Mouse (Mus musculus) heart, embryonic 14.5 days (tissue): ENCODE results near the gene Gm12184. TPM values are rescaled to one million over a fixed set of nuclear protein-coding genes. Genes with fewer than 3 reads are reported as not detected.
A peak's percentile ranks its signal among the peaks of the same experiment; 100 is the strongest.

Source experiments
- ATAC-seq: fragments of 200-750 bp; cut with Nextera tagmentation; 2 replicates; pipeline ENCODE4 v1.8.0; 2017; ENCODE audit warnings: low read depth, moderate TSS enrichment; ENCODE audit not compliant: insufficient number of reproducible peaks, insufficient read depth, low FRiP score
- H3K27ac ChIP-seq, 2 experiments: fragments of 200-500 bp in 1 of 2; fragments of 300-500 bp in 1 of 2; sonication (generic) in 1 of 2; replicated peaks in 1 of 2; 2 replicates each; pipeline ENCODE4 v1.5.1; 2012 to 2014; ENCODE audit warnings: low read depth in 2 of 2, low read length in 2 of 2, control low read depth in 1 of 2, mild to moderate bottlenecking in 1 of 2, mixed read lengths in 1 of 2; ENCODE audit not compliant: control insufficient read depth in 1 of 2, insufficient read depth in 1 of 2
- H3K27me3 ChIP-seq: fragments of 300-500 bp; sonication (generic); 2 replicates; pipeline ENCODE4 v1.6.1; 2014; ENCODE audit warnings: mild to moderate bottlenecking, low read length, control low read depth; ENCODE audit not compliant: control insufficient read depth, insufficient read depth
- H3K36me3 ChIP-seq: fragments of 300-500 bp; sonication (generic); 2 replicates; pipeline ENCODE4 v1.6.1; 2014; ENCODE audit warnings: mild to moderate bottlenecking, control low read depth, low read length, mixed read lengths; ENCODE audit not compliant: control insufficient read depth, insufficient read depth
- H3K4me1 ChIP-seq, 2 experiments: fragments of 200-500 bp in 1 of 2; fragments of 300-500 bp in 1 of 2; sonication (generic) in 1 of 2; 2 replicates each; pipeline ENCODE4 v1.6.1; 2012 to 2014; ENCODE audit warnings: low read length in 2 of 2, control low read depth in 1 of 2, mixed read lengths in 1 of 2; ENCODE audit not compliant: control insufficient read depth in 2 of 2, insufficient read depth in 2 of 2
- H3K4me2 ChIP-seq: fragments of 300-500 bp; sonication (generic); 2 replicates; pipeline ENCODE4 v1.6.1; 2014; ENCODE audit warnings: mild to moderate bottlenecking, low read length
- H3K4me3 ChIP-seq, 2 experiments: fragments of 200-500 bp in 1 of 2; fragments of 300-500 bp in 1 of 2; sonication (generic) in 1 of 2; 2 replicates each; pipeline ENCODE4 v1.5.1; 2012 to 2014; ENCODE audit warnings: low read length in 2 of 2, mild to moderate bottlenecking in 2 of 2, control low read depth in 1 of 2, low read depth in 1 of 2, moderate library complexity in 1 of 2; ENCODE audit not compliant: control insufficient read depth in 1 of 2, insufficient read depth in 1 of 2
- H3K9ac ChIP-seq: fragments of 300-500 bp; sonication (generic); 2 replicates; pipeline ENCODE4 v1.6.1; 2014; ENCODE audit warnings: mild to moderate bottlenecking, low read length
- H3K9me3 ChIP-seq: fragments of 300-500 bp; sonication (generic); 2 replicates; pipeline ENCODE4 v1.6.1; 2016; ENCODE audit warnings: low read length, control low read depth; ENCODE audit not compliant: control insufficient read depth
- WGBS: fragments of 180-500 bp; shearing (Covaris S2); extraction: QIAGEN DNeasy Blood & Tissue Kit; methylation state at CpG from one replicate; pipeline ENCODE4 v1.1.7; 2014; 5-methylcytosine and 5-hydroxymethylcytosine counted together
- polyA plus RNA-seq: library from polyadenylated mRNA; unstranded; fragments of >200 nt; fragmentation: Nextera tagmentation; extraction: Ambion mirVana; gene quantifications from 2 replicates; pipeline ENCODE4 v1.2.1, GENCODE M21; 2014

The Gm12184 gene
- polyA plus RNA-seq, 1 experiment from 2014 or later = 5.7 TPM

DNA sequence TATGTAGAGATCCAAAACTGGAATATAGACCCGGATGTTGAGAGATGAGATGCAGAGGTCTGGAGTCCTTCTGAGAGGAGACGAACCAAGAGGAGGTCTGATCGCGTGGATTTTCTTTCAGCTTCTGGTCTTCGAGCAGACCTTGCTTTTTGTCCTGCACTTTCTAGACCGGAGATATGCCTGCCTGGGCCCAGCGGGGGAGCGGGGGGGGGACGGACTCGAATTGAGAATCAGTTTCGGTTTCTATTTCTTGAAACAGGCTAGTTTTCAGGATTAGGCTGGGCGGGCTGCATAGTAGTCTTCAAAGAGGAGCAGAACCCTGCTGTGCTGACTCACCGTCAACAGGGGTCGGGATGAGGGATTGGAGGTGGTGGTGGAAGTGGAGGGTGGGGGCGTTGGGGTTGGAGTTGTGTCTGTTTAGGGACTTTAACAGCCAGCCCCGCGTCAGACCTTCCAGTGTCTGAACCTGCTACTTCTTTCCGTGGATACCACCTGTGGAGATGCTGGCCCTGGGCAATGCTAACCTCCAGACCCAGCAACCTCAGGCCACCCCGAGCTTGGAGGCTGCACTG is 44.8 kb upstream of the Gm12184 start, which contains the start of gene Irgm1:
TSS of gene Irgm1 (minus strand) at position 483 of the 572 bp plus-strand sequence.
- Histone ChIP-seq H3K27me3 (no peaks in the 10 kb centered on the region), H3K4me3 (peak within 1 kb of the TSS; percentile 52 to 62), H3K27ac (peak within 1 kb of the TSS; percentile 43 to 71), H3K4me2 (peak within 1 kb of the TSS; percentile 83), H3K36me3 (peaks cover 3% of the 10 kb centered on the region), H3K9me3 (no peaks in the 10 kb centered on the region), H3K9ac (peak within 1 kb of the TSS; percentile 73), H3K4me1 (peaks cover 9 to 35% of the 10 kb centered on the region in 2 experiments)
- peak; percentile 53; the same call in 1 of the 2 replicates for ATAC-seq
- under 1% methylated on average over 19 of the region's 19 CpGs for WGBS

DNA sequence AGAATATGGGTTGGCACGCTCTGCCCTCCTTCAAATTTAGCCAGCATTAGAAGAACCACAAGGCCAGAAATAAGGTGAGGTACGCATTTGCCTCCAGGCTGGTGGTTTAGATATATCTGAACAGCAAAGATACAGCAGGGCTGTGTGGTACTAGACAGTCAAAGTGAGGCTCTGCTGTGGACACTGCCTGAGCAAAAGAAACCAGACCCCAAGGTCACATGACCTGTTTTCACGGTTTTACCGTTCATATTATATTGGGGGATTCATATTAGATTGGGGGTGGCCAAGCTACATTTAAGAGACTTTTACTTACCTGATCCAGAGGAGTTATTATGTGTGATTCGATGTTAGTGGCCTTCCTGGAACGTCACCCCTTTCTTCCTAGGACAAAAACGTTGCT is 44.3 kb upstream of the Gm12184 start:
- 27% methylated on average over 7 of the region's 7 CpGs for whole genome bisulfite sequencing

DNA sequence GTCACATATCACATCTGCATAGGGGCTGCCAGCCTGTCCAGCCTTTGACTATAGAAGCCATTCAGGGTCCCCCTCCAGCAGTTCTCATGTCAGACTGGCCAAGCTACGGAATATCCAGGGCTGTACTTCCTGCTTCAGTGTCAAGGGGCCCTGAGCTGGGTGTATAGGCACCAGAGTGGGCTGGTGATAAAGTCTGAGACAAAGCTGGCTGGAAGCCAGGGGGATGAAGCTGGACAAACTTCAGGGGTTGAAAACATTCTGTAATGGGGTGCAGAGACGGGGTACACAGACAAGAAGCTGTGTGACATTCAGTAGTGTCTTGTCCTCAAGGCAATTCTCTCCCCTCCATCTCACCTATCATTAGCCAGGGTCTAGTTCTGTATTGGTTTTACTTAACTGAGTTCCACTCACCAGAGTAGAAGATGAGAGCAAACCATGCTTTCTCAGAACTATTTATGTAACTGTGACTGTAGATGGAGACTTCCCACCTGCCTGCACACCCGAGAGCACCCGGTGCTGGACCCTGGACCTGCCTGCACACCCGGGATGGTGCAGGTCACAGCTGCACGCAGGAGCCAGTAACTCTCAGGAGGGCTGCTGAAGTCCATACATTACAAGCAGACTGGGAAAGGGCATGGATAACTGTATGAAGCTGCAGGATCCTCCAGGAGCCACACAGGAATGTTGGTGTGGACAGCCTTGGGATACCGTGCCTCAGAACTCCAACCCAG is 43.1 kb upstream of the Gm12184 start:
- Histone ChIP-seq H3K4me3 (peak overlapping the region; percentile 14 to 62; a peak in 3 of 4 replicates), H3K27ac (peak overlapping the region; percentile 25 to 53; a peak in 3 of 4 replicates), H3K4me1 (peaks cover 9 to 35% of the 10 kb centered on the region in 2 experiments), H3K4me2 (peak overlapping the region; percentile 83), H3K27me3 (no peaks in the 10 kb centered on the region), H3K9ac (peak overlapping the region; percentile 73), H3K9me3 (no peaks in the 10 kb centered on the region), H3K36me3 (peaks cover 10% of the 10 kb centered on the region)
- 49% methylated on average over 7 of the region's 7 CpGs for WGBS
- no peak for ATAC-seq

More for the DNA sequence above, 44.3 kb upstream of the Gm12184 start:
- peak overlapping the region; percentile 83 for H3K4me2 ChIP-seq
- H3K9me3 ChIP-seq = no peaks in the 10 kb centered on the region
- H3K4me3 ChIP-seq = peak overlapping the region; percentile 52 to 62
- H3K4me1 ChIP-seq = peaks cover 9 to 35% of the 10 kb centered on the region in 2 experiments
- H3K27me3 ChIP-seq = no peaks in the 10 kb centered on the region
- peak overlapping the region; percentile 73 for H3K9ac ChIP-seq
- H3K27ac ChIP-seq = peak overlapping the region; percentile 43 to 71
- peaks cover 8% of the 10 kb centered on the region for H3K36me3 ChIP-seq
- ATAC-seq = peak; percentile 32; the same call in 1 of the 2 replicates

DNA sequence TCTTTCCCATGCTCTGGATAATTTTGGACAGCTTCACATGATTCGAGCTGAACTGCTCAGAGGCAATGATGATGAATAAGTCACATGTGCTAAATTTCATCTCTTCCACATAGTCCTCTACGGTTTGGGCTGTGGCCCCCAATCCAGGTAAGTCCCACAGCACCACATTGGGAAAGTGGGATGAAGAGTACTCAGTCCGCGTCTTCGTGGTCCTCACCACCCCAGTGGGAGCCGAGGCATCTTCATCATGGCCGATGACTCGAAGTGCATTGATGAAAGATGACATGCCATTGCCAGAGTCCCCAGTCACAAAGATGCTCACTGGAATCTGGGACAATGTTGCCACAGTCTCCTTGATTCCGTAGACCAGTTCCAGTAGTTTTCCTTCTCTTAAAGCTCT is 40.0 kb upstream of the Gm12184 start:
- whole genome bisulfite sequencing = 92% methylated on average over 9 of the region's 9 CpGs
- Histone ChIP-seq H3K4me2 (no peak overlapping the region), H3K9me3 (no peaks in the 10 kb centered on the region), H3K27me3 (no peaks in the 10 kb centered on the region), H3K9ac (no peak overlapping the region), H3K36me3 (peaks cover 10% of the 10 kb centered on the region), H3K27ac (no peak overlapping the region), H3K4me1 (peaks cover 8 to 21% of the 10 kb centered on the region in 2 experiments), H3K4me3 (no peak overlapping the region)
- ATAC-seq = no peak

DNA sequence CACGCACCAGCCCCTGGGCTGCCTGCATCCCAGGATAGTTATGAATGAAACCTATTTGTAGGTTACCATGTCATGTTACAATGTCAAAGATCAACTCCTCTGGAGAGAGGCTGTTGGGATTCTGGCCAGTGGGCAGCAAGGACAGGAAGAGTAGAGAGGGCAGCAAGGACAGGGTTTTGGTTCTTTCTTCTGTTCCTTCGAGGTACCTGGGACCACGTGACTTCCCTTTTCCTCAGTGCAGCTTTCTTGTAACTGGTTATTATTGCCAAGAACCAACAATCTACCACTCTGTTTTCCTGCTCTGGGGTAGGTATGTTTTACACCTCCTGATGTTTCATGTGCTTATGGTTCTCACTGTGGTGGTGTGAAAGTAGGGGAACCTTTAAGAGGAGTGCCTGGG is 37.4 kb upstream of the Gm12184 start:
- 84% methylated on average over 3 of the region's 3 CpGs for WGBS
- H3K4me3 ChIP-seq = no peak overlapping the region
- ATAC-seq = no peak

DNA sequence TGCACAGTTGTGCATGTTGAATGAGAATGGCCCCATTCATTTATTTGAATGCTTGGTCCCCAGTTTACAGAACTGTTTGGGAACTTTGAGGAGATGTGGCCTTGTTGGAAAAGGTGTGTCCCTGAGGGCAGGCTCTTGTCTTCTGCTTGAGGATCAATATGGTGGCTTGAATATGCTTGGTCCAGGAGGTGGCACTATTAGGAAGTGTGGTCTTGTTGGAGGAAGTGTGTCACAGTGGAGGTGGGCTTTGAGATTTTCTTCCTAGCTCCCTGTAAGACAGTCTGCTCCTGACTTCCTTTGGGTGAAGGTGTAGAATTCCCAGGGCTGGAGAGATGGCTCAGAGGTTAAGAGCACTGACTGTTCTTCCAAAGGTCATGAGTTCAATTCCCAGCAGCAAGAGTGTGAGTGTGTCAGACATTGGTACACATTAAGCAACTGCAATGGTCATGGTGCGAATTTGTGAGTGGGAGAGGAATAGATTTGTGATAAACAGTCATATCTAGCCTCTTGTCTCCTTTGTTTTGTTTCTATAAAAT is 36.4 kb upstream of the Gm12184 start:
- Histone ChIP-seq H3K4me2 (no peak overlapping the region), H3K27ac (no peak overlapping the region), H3K4me1 (0 out of 4 replicates have a peak, but pooled peaks cover 0 to 5% of the 10 kb centered on the region in 2 experiments), H3K9me3 (no peaks in the 10 kb centered on the region), H3K4me3 (no peak overlapping the region), H3K27me3 (0 out of 2 replicates have a peak, but pooled peaks cover 10% of the 10 kb centered on the region), H3K36me3 (peaks cover 10% of the 10 kb centered on the region), H3K9ac (no peak overlapping the region)
- WGBS = 77% methylated on average over 1 of the region's 1 CpGs
- ATAC-seq = no peak; the same call in 1 of the 2 replicates

More for the DNA sequence above, 37.4 kb upstream of the Gm12184 start:
- Histone ChIP-seq H3K9ac (no peak overlapping the region), H3K9me3 (no peaks in the 10 kb centered on the region), H3K27me3 (0 out of 2 replicates have a peak, but pooled peaks cover 10% of the 10 kb centered on the region), H3K27ac (no peak overlapping the region), H3K4me1 (peaks cover 0 to 2% of the 10 kb centered on the region in 2 experiments; a peak in 3 of 4 replicates), H3K4me2 (no peak overlapping the region), H3K36me3 (peaks cover 10% of the 10 kb centered on the region)

DNA sequence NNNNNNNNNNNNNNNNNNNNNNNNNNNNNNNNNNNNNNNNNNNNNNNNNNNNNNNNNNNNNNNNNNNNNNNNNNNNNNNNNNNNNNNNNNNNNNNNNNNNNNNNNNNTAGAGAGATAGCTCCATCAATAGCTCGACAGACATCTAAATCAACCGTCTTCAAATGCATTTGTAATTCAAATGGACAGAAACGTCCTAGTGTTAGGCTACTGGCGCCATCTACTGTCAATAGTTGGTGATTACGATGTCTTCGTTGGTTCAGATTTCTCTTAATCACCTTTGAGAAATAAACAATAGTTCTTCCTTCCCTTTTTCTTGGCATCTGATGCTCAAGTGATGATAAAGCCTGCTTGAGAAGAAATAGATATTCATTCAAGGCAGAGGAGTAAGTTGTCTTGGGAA is 32.6 kb upstream of the Gm12184 start:
- Histone ChIP-seq H3K36me3 (no peaks in the 10 kb centered on the region), H3K27me3 (0 out of 2 replicates have a peak, but pooled peaks cover 10% of the 10 kb centered on the region), H3K9ac (no peak overlapping the region), H3K27ac (no peak overlapping the region), H3K4me2 (peak overlapping the region; percentile 87), H3K9me3 (no peaks in the 10 kb centered on the region), H3K4me1 (peaks cover 2 to 5% of the 10 kb centered on the region in 2 experiments; a peak in 2 of 4 replicates), H3K4me3 (0 out of 4 replicates have a peak overlapping the region, but pooled peaks of 1 of the 2 experiments have one; percentile 72)
- no peak for ATAC-seq
- WGBS = 0% methylated on average over 6 of the region's 6 CpGs
